In the genomic region with DNA sequence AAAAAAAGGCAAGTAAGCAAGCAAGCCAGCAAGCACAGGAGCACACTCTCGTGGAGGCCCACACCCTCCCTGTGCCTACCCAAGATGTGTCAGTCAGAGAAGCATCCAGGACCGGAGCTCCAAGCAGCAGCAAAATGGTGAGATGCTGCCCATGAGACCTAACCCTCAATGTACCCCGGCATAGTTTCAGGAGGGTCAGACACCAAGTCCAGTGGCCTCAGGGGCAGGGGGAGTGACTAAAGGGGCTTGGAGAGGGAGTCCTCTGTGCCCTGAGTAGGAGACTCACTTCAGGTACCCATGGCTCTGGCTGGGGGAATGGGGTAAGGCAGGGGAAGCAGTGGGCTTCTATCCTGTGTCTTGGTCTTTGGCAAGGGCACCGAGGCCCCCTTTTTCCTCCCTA, we compare ENCODE assay signal across 5 mouse cellular contexts.
DNase-seq lines count a peak whose midpoint lies in the region; ATAC-seq and TF ChIP-seq lines count a peak whose summit lies in the region.
"Not testable (repeated sequence)": the region's sequence is repeated elsewhere in the genome, so short reads cannot be mapped to it uniquely, and the experiment has no call there.

No protein-coding gene starts in this region.

- not testable (repeated sequence) for TF ChIP-seq CTCF in layer of hippocampus, adult 2 months (conservative IDR thresholded peaks at IDR 0.05)

- H3K4me3 ChIP-seq in layer of hippocampus, adult 2 months: not testable (repeated sequence)

- peak overlapping the region; percentile 0 for H3K27ac ChIP-seq in layer of hippocampus, adult 2 months

- DNase-seq in cerebellum, adult 11-12 months: peak; percentile 67
- DNase-seq in layer of hippocampus, adult 2 months (ENCODE audit: low spot score in 2 of 2): not testable (repeated sequence)

- ATAC-seq in frontal cortex, adult (ENCODE audit: low TSS enrichment): peak; percentile 22; the same call in 1 of the 2 replicates
- ATAC-seq in megakaryocyte, adult 5-6 weeks (ENCODE audit: poor library complexity, severe bottlenecking): peak; percentile 1
- 0 out of 2 replicates have a peak, but pooled peaks have one; percentile 0 for ATAC-seq in neutrophil, adult 5-6 weeks (ENCODE audit: extremely low read depth, insufficient number of reproducible peaks, low FRiP score, poor library complexity, severe bottlenecking)
